Mouse (Mus musculus) forelimb bud, embryonic 11.5 days (tissue): ENCODE results near the gene Akr7a5.

Experiments
- DNase-seq: peaks from one replicate; pipeline ENCODE4 v3.0.0-alpha.2; 2012; ENCODE audit warnings: low read depth, low spot score

Gene Akr7a5

GRCm38 (mm10) chr4:139310171-139310898, at the start of gene Akr7a5, which contains the start of gene Pqlc2:
Gene Akr7a5, plus strand, starts transcription at chr4:139310744.
Gene Pqlc2, minus strand, starts transcription at chr4:139310708.
- peak; percentile 96 for DNase-seq

DNA sequence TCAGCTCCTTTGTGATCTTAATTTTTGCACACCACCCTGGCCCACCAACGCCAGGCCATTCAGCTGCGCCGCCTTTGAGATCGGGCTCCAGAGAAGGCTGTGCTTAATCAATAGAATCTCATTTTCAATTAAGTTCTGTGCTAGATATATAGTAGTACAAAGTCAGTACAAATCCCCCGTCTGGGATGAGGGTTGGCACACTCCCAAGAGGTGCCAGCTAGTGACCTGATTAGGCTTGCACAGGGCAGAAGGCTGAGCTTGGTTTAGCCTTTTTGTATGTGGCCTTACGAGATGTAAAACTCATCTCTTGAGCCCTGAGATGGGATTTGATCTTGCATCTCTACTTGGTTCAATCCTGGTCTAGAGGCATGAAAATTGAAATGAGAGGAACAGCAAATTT, 47.6 kb upstream of the Akr7a5 start:
- no peak for DNase-seq

- DNase-seq = no peak
Measured at GRCm38 (mm10) chr4:139265783-139266499, 44.6 kb upstream of the Akr7a5 start.

- DNase-seq = peak; percentile 60
Measured at GRCm38 (mm10) chr4:139266500-139266865, 44.1 kb upstream of the Akr7a5 start.

GRCm38 (mm10) chr4:139267335-139267734, 43.2 kb upstream of the Akr7a5 start:
- peak; percentile 67 for DNase-seq

DNA sequence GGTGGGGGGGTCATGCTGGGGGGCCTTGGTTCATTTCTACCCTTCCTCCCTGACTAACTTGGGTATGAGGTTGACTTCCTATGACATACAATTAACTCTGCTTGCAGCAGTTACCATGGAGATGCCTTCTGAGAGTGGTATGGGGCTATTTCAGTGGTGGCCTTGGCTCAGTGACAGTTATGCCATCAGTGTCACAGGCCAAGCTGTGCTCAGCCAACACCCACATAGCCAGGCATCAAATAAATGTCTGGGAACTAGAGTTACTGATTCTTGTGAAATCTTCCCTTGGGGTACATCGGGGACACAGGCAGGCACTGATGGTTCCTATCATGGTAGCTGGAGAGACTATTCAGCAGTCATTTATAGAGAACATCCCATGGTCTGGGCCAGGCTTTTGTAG, 42.3 kb upstream of the Akr7a5 start:
- no peak for DNase-seq

DNA sequence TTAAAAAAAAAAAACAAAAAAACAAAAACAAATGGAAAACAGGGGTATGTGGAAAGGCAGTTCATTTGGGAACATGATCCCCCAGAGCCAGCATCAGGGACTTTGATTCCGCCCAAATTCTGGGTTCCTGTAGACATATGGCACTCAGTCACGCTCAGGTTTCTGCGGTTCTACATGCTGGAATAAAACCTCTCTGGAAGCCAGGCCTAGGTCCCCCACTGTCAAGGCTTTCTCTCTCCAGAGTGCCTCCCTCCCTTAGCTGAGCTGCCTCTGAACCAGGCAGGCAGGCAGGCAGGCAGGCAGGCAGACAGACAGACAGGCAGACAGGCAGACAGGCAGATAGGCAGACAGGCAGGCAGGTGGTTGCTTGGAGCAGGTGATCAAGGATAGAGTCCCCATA, 40.4 kb upstream of the Akr7a5 start:
- no peak for DNase-seq

DNA sequence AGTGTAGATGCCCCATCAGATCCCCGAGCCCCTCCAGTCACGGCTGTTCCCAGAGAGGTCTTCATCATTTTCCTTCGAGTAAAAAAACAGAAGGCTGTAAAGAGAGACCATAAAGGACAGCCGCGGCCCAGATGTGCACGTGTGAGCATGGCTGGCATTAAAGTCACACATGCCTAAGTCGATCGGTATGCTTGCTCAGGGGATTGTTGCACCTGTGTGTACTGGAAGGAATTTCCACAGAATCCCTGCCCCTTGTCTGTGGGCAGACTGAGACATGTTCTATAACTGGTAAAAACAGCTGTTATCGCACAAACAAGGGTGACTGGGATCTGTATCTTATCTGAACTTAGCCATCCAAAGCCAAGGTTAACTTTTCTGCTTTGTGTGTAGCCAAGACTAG, 39.0 kb upstream of the Akr7a5 start:
- peak; percentile 74 for DNase-seq

DNA sequence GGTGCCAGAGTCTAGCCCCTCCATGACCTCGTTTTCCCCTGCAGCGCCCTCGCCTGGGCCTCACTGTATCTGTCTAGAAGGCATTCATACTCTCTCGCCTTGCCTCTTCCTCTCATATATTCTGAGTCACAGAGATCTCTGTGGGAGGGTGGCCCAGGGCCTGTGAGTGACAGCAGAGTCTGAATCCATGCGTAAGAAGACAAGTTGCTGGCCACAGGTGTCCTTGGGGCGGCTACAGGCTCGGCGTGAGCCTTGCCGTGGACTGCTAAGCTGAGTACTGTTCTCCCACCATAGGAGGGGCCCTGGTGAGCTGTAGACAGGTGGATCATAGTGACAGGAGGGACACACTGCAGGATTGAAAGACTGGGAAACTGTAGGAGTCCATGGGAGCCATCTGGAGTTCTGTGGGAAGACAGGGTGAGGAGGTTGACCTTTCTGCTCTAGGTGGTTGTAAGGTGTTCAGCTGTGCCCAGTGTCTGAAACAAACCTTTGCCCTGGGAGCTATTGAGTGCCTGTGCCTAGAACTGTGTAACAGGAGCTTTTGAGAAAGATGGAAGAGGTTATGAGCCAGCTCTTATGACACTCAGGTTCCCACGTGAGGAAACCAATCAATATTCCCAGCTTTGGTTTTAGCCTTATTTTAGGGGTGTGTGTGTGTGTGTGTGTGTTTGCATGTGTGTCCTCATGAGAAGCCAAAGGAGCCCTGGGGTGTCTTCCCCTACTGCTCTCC, 37.4 kb upstream of the Akr7a5 start:
- no peak for DNase-seq

DNA sequence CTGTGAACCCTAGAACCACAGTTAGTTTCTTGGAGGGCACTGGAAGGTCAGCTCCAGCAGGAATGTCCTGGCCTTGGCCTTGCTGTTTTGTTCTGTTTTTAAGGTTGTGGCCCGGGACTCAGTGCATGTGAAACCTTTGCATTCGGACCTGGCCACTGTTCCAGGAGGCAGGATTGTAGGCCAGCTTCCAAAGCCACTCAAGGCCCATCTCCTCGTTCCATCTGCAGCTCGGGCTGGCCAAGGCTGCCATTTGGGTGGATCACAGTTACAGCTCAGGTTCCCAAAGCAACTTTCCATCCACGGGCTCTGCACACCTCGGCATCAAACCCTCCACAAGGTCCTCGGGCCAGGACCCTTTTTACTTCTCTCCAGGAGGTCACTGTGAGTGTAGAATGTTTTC, 36.0 kb upstream of the Akr7a5 start:
- no peak for DNase-seq

GRCm38 (mm10) chr4:139276411-139276810, 34.1 kb upstream of the Akr7a5 start:
- DNase-seq = no peak

- DNase-seq = no peak
Measured at GRCm38 (mm10) chr4:139280530-139280929, 30.0 kb upstream of the Akr7a5 start.

GRCm38 (mm10) chr4:139281791-139282345, 28.7 kb upstream of the Akr7a5 start:
- DNase-seq = no peak

- no peak for DNase-seq
Measured at GRCm38 (mm10) chr4:139282955-139283417, 27.6 kb upstream of the Akr7a5 start.

- peak; percentile 60 for DNase-seq
Measured at GRCm38 (mm10) chr4:139284877-139285276, 25.7 kb upstream of the Akr7a5 start.

- no peak for DNase-seq
Measured at GRCm38 (mm10) chr4:139286234-139286633, 24.3 kb upstream of the Akr7a5 start.

GRCm38 (mm10) chr4:139287122-139287863, 23.3 kb upstream of the Akr7a5 start:
- DNase-seq = peak; percentile 74

- peak; percentile 72 for DNase-seq
Measured at GRCm38 (mm10) chr4:139289017-139289416, 21.5 kb upstream of the Akr7a5 start.

DNA sequence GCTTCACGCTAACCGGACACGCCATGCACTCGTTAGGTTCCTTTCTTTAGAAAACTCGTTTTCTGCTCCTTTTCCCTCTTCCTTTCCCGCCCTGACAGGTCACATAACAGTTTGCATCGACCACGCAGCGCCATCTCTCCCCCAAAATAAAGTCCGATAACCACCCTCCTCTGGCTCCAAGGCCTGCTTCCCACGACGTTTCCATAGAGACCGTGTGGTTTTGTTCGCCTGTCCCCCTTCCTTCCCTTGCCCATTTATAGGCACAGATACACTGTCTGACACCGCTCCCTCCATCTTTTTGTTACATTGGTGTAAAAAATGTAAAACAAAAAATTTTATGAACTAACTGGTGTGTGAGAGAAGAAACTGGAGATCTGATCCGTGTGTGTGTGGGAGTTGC, 19.4 kb upstream of the Akr7a5 start:
- DNase-seq = no peak

- no peak for DNase-seq
Measured at GRCm38 (mm10) chr4:139292038-139292437, 18.5 kb upstream of the Akr7a5 start.

- no peak for DNase-seq
Measured at GRCm38 (mm10) chr4:139297566-139297965, 13.0 kb upstream of the Akr7a5 start.
